Mouse (Mus musculus): Measurements from ENCODE around the gene Hoxb4.

Gene Hoxb4

GRCm38 (mm10) chr11:96298895-96299667 is 19.0 kb upstream of the Hoxb4 start:
- DNase-seq (ENCODE audit: low spot score in 2 of 2): no peak

GRCm38 (mm10) chr11:96299781-96300180 is 18.3 kb upstream of the Hoxb4 start:
- DNase-seq (ENCODE audit: low spot score in 2 of 2): no peak

GRCm38 (mm10) chr11:96300354-96301063 is 17.6 kb upstream of the Hoxb4 start:
- DNase-seq (ENCODE audit: low spot score in 2 of 2): no peak

- no peak for DNase-seq (ENCODE audit: low spot score in 2 of 2)
Measured at GRCm38 (mm10) chr11:96301064-96301431, 17.0 kb upstream of the Hoxb4 start.

GRCm38 (mm10) chr11:96301837-96302236 is 16.2 kb upstream of the Hoxb4 start:
- no peak for DNase-seq (ENCODE audit: low spot score in 2 of 2)

GRCm38 (mm10) chr11:96302381-96303150 is 15.5 kb upstream of the Hoxb4 start:
- DNase-seq (ENCODE audit: low spot score in 2 of 2): no peak

GRCm38 (mm10) chr11:96303151-96304099 is 14.6 kb upstream of the Hoxb4 start, which contains the start of gene Hoxb5:
Gene Hoxb5, plus strand, starts transcription at chr11:96303336.
- peak in 1 of 2 experiments; percentile 80 for DNase-seq (ENCODE audit: low spot score in 2 of 2)

- no peak for DNase-seq (ENCODE audit: low spot score in 2 of 2)
Measured at GRCm38 (mm10) chr11:96304381-96305195, 13.5 kb upstream of the Hoxb4 start.

- DNase-seq (ENCODE audit: low spot score in 2 of 2): no peak
Measured at GRCm38 (mm10) chr11:96305505-96306182, 12.4 kb upstream of the Hoxb4 start.

- DNase-seq (ENCODE audit: low spot score in 2 of 2): no peak
Measured at GRCm38 (mm10) chr11:96306183-96306907, 11.7 kb upstream of the Hoxb4 start.

GRCm38 (mm10) chr11:96306908-96307269 is 11.2 kb upstream of the Hoxb4 start:
- DNase-seq (ENCODE audit: low spot score in 2 of 2): no peak

- no peak for DNase-seq (ENCODE audit: low spot score in 2 of 2)
Measured at GRCm38 (mm10) chr11:96308763-96309162, 9.3 kb upstream of the Hoxb4 start.

GRCm38 (mm10) chr11:96309288-96309687 is 8.8 kb upstream of the Hoxb4 start:
- DNase-seq (ENCODE audit: low spot score in 2 of 2): no peak

- DNase-seq (ENCODE audit: low spot score in 2 of 2): no peak
Measured at GRCm38 (mm10) chr11:96310183-96310938, 7.7 kb upstream of the Hoxb4 start.

- DNase-seq (ENCODE audit: low spot score in 2 of 2): no peak
Measured at GRCm38 (mm10) chr11:96311097-96311496, 7.0 kb upstream of the Hoxb4 start.

- no peak for DNase-seq (ENCODE audit: low spot score in 2 of 2)
Measured at GRCm38 (mm10) chr11:96311520-96312417, 6.3 kb upstream of the Hoxb4 start.

- DNase-seq (ENCODE audit: low spot score in 2 of 2): no peak
Measured at GRCm38 (mm10) chr11:96313134-96313533, 4.9 kb upstream of the Hoxb4 start.
